Mouse (Mus musculus) neural tube, embryonic 15.5 days (tissue): Measurements from ENCODE around the gene Nanos2. TPM values are rescaled to one million over a fixed set of nuclear protein-coding genes. Genes with fewer than 3 reads are reported as not detected.

Source experiments
- ATAC-seq: fragments of 200-750 bp; cut with Nextera tagmentation; 2 replicates; pipeline ENCODE4 v1.8.0; 2017; ENCODE audit warnings: mild to moderate bottlenecking, moderate TSS enrichment, moderate library complexity; ENCODE audit not compliant: low FRiP score
- H3K27ac ChIP-seq: fragments of 300-500 bp; sonication (generic); replicated peaks from 2 replicates; pipeline ENCODE4 v1.5.1; 2015; ENCODE audit warnings: mild to moderate bottlenecking, inconsistent platforms
- H3K27me3 ChIP-seq: fragments of 300-500 bp; sonication (generic); replicated peaks from 2 replicates; pipeline ENCODE4 v1.6.1; 2015; ENCODE audit warnings: inconsistent platforms
- H3K36me3 ChIP-seq: fragments of 300-500 bp; sonication (generic); 2 replicates; pipeline ENCODE4 v1.6.1; 2015; ENCODE audit warnings: inconsistent platforms
- H3K4me1 ChIP-seq: fragments of 300-500 bp; sonication (generic); 2 replicates; pipeline ENCODE4 v1.6.1; 2015; ENCODE audit warnings: inconsistent platforms
- H3K4me2 ChIP-seq: fragments of 300-500 bp; sonication (generic); 2 replicates; pipeline ENCODE4 v1.6.1; 2015; ENCODE audit warnings: inconsistent platforms, mild to moderate bottlenecking, moderate library complexity
- H3K4me3 ChIP-seq: fragments of 300-500 bp; sonication (generic); replicated peaks from 2 replicates; pipeline ENCODE4 v1.5.1; 2015; ENCODE audit warnings: mild to moderate bottlenecking, inconsistent platforms
- H3K9ac ChIP-seq: fragments of 300-500 bp; sonication (generic); replicated peaks from 2 replicates; pipeline ENCODE4 v1.6.1; 2015; ENCODE audit warnings: mild to moderate bottlenecking, inconsistent platforms
- H3K9me3 ChIP-seq: fragments of 300-500 bp; sonication (generic); replicated peaks from 2 replicates; pipeline ENCODE4 v1.6.1; 2016; ENCODE audit warnings: inconsistent platforms
- WGBS: fragments of 180-500 bp; shearing (Covaris S2); methylation state at CpG from one replicate; pipeline ENCODE4 v1.1.7; 2015; ENCODE audit warnings: mixed read lengths; 5-methylcytosine and 5-hydroxymethylcytosine counted together
- polyA plus RNA-seq: library from polyadenylated mRNA; unstranded; fragments of >200 nt; fragmentation: Nextera tagmentation; extraction: Ambion mirVana; gene quantifications from 2 replicates; pipeline ENCODE4 v1.2.1, GENCODE M21; 2015

The Nanos2 gene
- polyA plus RNA-seq, 1 experiment from 2014 or later = 0.84 TPM

GRCm38 (mm10) chr7:18962171-18962792, 24.9 kb upstream of the Nanos2 start:
- peaks cover 51% of the 10 kb centered on the region for H3K4me1 ChIP-seq
- H3K27ac ChIP-seq = no peak overlapping the region
- WGBS = 5% methylated on average over 17 of the region's 17 CpGs

GRCm38 (mm10) chr7:18962795-18963194, 24.4 kb upstream of the Nanos2 start:
- H3K4me3 ChIP-seq = peak overlapping the region; percentile 4; the same call in 1 of the 2 replicates
- no peak overlapping the region for H3K27ac ChIP-seq
- no peaks in the 10 kb centered on the region for H3K9me3 ChIP-seq
- no peaks in the 10 kb centered on the region for H3K27me3 ChIP-seq
- no peak overlapping the region for H3K9ac ChIP-seq
- H3K4me1 ChIP-seq = peaks cover 46% of the 10 kb centered on the region
- 6% methylated on average over 20 of the region's 20 CpGs for WGBS
- H3K36me3 ChIP-seq = 0 out of 2 replicates have a peak, but pooled peaks cover 3% of the 10 kb centered on the region
- no peak for ATAC-seq
- H3K4me2 ChIP-seq = peak overlapping the region; percentile 39

More at GRCm38 (mm10) chr7:18962171-18962792, 24.9 kb upstream of the Nanos2 start:
- Histone ChIP-seq H3K9ac (no peak overlapping the region), H3K36me3 (0 out of 2 replicates have a peak, but pooled peaks cover 3% of the 10 kb centered on the region), H3K27me3 (no peaks in the 10 kb centered on the region), H3K9me3 (no peaks in the 10 kb centered on the region), H3K4me3 (peak overlapping the region; percentile 4; the same call in 1 of the 2 replicates), H3K4me2 (peak overlapping the region; percentile 39)
- ATAC-seq = no peak

DNA sequence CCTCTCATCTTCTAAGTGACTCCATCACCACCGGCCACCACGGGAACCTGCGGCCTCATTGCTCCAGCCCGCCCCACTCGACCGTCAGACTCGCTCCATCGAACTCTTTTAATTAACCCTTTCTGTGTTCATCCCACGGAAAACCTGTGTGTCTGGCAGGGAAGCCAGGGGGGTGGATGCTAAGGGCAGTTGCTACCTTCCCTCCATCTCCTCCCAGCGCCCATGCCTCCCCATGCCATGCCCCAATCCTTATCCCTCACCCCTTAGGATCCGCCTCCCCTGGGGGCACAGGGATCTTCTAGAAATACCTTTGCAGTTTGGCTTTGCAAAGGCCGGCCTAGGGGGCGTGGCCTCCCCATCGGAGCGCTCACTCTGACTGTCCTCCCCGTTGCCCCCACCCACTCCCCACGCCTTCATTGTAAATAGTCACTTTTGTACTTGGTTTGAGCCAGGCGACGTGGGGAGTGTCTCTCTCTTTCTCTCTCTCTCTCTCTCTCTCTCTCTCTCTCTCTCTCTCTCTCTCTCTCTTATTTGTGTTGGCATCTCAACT, 23.8 kb upstream of the Nanos2 start:
- no peaks in the 10 kb centered on the region for H3K27me3 ChIP-seq
- no peaks in the 10 kb centered on the region for H3K9me3 ChIP-seq
- 10% methylated on average over 17 of the region's 19 CpGs for WGBS
- no peak for ATAC-seq
- no peak overlapping the region for H3K9ac ChIP-seq
- H3K36me3 ChIP-seq = 0 out of 2 replicates have a peak, but pooled peaks cover 2% of the 10 kb centered on the region
- peaks cover 40% of the 10 kb centered on the region for H3K4me1 ChIP-seq
- peak overlapping the region; percentile 39; the same call in 1 of the 2 replicates for H3K4me2 ChIP-seq
- no peak overlapping the region for H3K27ac ChIP-seq
- no peak overlapping the region for H3K4me3 ChIP-seq

DNA sequence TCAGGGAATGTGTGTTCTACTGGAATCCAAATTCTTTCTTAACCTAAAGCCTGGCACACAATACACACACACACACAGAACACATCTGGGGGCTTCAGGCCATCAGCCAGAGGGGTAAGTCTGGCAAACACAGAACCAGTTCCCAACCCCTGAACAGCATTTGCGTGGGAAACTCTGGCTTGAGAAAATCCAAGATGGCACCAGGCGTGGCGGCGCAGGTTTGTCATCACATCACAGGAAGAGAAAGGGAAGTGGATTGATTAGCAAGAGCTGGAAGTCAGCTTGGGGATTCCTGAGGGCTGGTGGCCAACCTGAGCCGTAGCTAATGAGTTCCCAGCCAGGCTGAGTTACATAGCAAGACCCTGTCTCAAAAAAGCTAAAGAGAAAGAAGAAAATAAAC, 21.9 kb upstream of the Nanos2 start:
- 79% methylated on average over 5 of the region's 5 CpGs for WGBS
- H3K36me3 ChIP-seq = no peaks in the 10 kb centered on the region
- no peaks in the 10 kb centered on the region for H3K9me3 ChIP-seq
- no peak overlapping the region for H3K27ac ChIP-seq
- H3K4me3 ChIP-seq = no peak overlapping the region
- no peak for ATAC-seq
- H3K4me2 ChIP-seq = no peak overlapping the region
- peaks cover 31% of the 10 kb centered on the region for H3K4me1 ChIP-seq
- no peaks in the 10 kb centered on the region for H3K27me3 ChIP-seq
- no peak overlapping the region for H3K9ac ChIP-seq

GRCm38 (mm10) chr7:18967603-18968002, 19.6 kb upstream of the Nanos2 start:
- Histone ChIP-seq H3K27me3 (no peaks in the 10 kb centered on the region), H3K9me3 (no peaks in the 10 kb centered on the region), H3K36me3 (no peaks in the 10 kb centered on the region), H3K4me2 (no peak overlapping the region), H3K4me1 (peaks cover 14% of the 10 kb centered on the region), H3K27ac (no peak overlapping the region), H3K9ac (no peak overlapping the region), H3K4me3 (no peak overlapping the region)
- 14% methylated on average over 8 of the region's 8 CpGs for WGBS
- 0 out of 2 replicates have a peak, but pooled peaks have one; percentile 37 for ATAC-seq

DNA sequence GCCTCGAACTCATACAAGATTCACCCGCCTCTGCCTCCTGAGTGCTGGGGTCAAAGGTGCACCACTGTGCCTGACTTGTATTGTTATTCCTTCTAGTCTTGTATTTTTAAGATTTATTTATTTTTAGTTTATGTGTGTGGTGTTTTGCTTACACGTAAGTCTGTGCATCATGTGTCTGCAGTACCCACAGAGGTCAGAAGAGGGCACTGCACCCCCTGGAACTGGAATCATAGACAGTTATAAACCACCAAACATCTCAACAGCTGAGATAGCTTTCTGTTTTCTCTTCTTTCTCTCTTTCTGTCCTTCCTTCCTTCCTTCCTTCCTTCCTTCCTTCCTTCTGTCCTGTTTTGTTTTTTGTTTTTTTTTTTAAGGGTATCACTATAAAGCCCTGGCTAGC, 16.2 kb upstream of the Nanos2 start:
- ATAC-seq = no peak
- Histone ChIP-seq H3K36me3 (no peaks in the 10 kb centered on the region), H3K4me2 (no peak overlapping the region), H3K9me3 (no peaks in the 10 kb centered on the region), H3K27me3 (no peaks in the 10 kb centered on the region), H3K4me1 (no peaks in the 10 kb centered on the region), H3K4me3 (no peak overlapping the region), H3K9ac (no peak overlapping the region), H3K27ac (no peak overlapping the region)
- 87% methylated on average over 3 of the region's 3 CpGs for WGBS

GRCm38 (mm10) chr7:18978381-18978780, 8.8 kb upstream of the Nanos2 start:
- Histone ChIP-seq H3K4me1 (no peaks in the 10 kb centered on the region), H3K36me3 (no peaks in the 10 kb centered on the region), H3K4me3 (no peak overlapping the region), H3K9ac (no peak overlapping the region), H3K27ac (no peak overlapping the region), H3K4me2 (no peak overlapping the region), H3K27me3 (no peaks in the 10 kb centered on the region), H3K9me3 (no peaks in the 10 kb centered on the region)
- ATAC-seq = no peak
- WGBS = 93% methylated on average over 9 of the region's 9 CpGs

GRCm38 (mm10) chr7:18986503-18986902, 697 bp upstream of the Nanos2 start:
- H3K36me3 ChIP-seq = no peaks in the 10 kb centered on the region
- H3K27me3 ChIP-seq = no peaks in the 10 kb centered on the region
- no peak overlapping the region for H3K4me3 ChIP-seq
- no peak overlapping the region for H3K9ac ChIP-seq
- H3K9me3 ChIP-seq = no peaks in the 10 kb centered on the region
- H3K4me2 ChIP-seq = no peak overlapping the region
- ATAC-seq = no peak
- H3K4me1 ChIP-seq = peaks cover 8% of the 10 kb centered on the region
- no peak overlapping the region for H3K27ac ChIP-seq
- 84% methylated on average over 2 of the region's 2 CpGs for WGBS

GRCm38 (mm10) chr7:18987747-18988146, 547 bp downstream of the Nanos2 start:
- no peak overlapping the region for H3K27ac ChIP-seq
- no peak overlapping the region for H3K9ac ChIP-seq
- 77% methylated on average over 13 of the region's 13 CpGs for WGBS
- H3K4me2 ChIP-seq = no peak overlapping the region
- no peak overlapping the region for H3K4me3 ChIP-seq
- no peaks in the 10 kb centered on the region for H3K9me3 ChIP-seq
- no peak for ATAC-seq
- peaks cover 21% of the 10 kb centered on the region for H3K4me1 ChIP-seq
- no peaks in the 10 kb centered on the region for H3K36me3 ChIP-seq
- no peaks in the 10 kb centered on the region for H3K27me3 ChIP-seq

GRCm38 (mm10) chr7:18988780-18989179, 1.6 kb downstream of the Nanos2 start:
- 80% methylated on average over 6 of the region's 6 CpGs for WGBS
- no peak overlapping the region for H3K4me3 ChIP-seq
- H3K9ac ChIP-seq = no peak overlapping the region
- no peak overlapping the region for H3K4me2 ChIP-seq
- H3K27me3 ChIP-seq = peaks cover 6% of the 10 kb centered on the region; the same call in 1 of the 2 replicates
- no peaks in the 10 kb centered on the region for H3K9me3 ChIP-seq
- H3K36me3 ChIP-seq = no peaks in the 10 kb centered on the region
- H3K4me1 ChIP-seq = peaks cover 31% of the 10 kb centered on the region
- H3K27ac ChIP-seq = no peak overlapping the region
- ATAC-seq = no peak

DNA sequence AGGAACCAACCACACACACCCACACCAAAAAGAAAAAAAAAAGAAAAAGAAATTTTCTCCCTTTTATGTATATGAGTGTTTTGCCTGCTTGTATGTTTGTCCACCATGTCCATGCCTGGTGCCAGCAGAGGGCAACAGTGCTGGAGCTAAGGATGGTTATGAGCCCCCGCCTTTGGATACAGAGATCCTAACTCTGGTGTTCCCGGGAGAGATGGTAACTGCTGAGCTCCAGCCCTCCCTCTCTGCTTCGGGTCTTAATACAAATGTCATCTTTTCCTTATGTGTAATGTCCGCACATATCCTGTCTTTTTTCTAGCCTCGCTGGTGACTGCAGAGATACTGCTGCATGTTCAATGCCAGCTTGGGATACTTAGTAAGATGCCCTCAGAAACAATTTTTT, 2.8 kb downstream of the Nanos2 start:
- H3K27me3 ChIP-seq = peaks cover 6% of the 10 kb centered on the region; the same call in 1 of the 2 replicates
- peak overlapping the region; percentile 53 for H3K9ac ChIP-seq
- WGBS = 5% methylated on average over 5 of the region's 5 CpGs
- no peaks in the 10 kb centered on the region; the same call in 1 of the 2 replicates for H3K36me3 ChIP-seq
- H3K4me2 ChIP-seq = peak overlapping the region; percentile 84
- peak overlapping the region; percentile 97 for H3K27ac ChIP-seq
- ATAC-seq = peak; percentile 33; the same call in 1 of the 2 replicates
- H3K9me3 ChIP-seq = no peaks in the 10 kb centered on the region
- H3K4me3 ChIP-seq = peak overlapping the region; percentile 60
- H3K4me1 ChIP-seq = peaks cover 43% of the 10 kb centered on the region
